Mouse (Mus musculus): ENCODE data around the gene Vmn1r17. TPM values are rescaled to one million over a fixed set of nuclear protein-coding genes. Genes with fewer than 3 reads are reported as not detected.
"Not testable (repeated sequence)": the region's sequence is repeated elsewhere in the genome, so short reads cannot be mapped to it uniquely, and the experiment has no call there.

Gene Vmn1r17
- total RNA-seq (2018; cell fraction: chromatin; rRNA removed) = not detected
- total RNA-seq (2018; cell fraction: cytosol; rRNA removed) = not detected
- total RNA-seq (2018; cell fraction: nucleus; rRNA removed) = not detected
- polyA plus RNA-seq (2018) = not detected in 3 replicates

GRCm38 (mm10) chr6:57363627-57364026 is at the start of gene Vmn1r17:
Gene Vmn1r17, minus strand, starts transcription at chr6:57363727.
- H3K4me3 ChIP-seq (ENCODE audit: inconsistent target) = no peak within 1 kb of the TSS
- H3K36me3 ChIP-seq (ENCODE audit: inconsistent target) = no peaks in the 10 kb centered on the region
- no peaks in the 10 kb centered on the region for H3K79me2 ChIP-seq (ENCODE audit: inconsistent target)
- WGBS (ENCODE audit: missing documents) = 78% methylated on average over 1 of the region's 1 CpGs
- no peak within 1 kb of the TSS for H3K27ac ChIP-seq

GRCm38 (mm10) chr6:57403480-57403879 is 40.0 kb upstream of the Vmn1r17 start, which contains the start of gene Vmn1r19:
Gene Vmn1r19, plus strand, starts transcription at chr6:57403780.
- H3K4me3 ChIP-seq (ENCODE audit: inconsistent target); H3K27ac ChIP-seq; H3K36me3 ChIP-seq (ENCODE audit: inconsistent target); H3K79me2 ChIP-seq (ENCODE audit: inconsistent target): not testable (repeated sequence)
- 77% methylated on average over 2 of the region's 3 CpGs for WGBS (ENCODE audit: missing documents)

GRCm38 (mm10) chr6:57395683-57396082 is 32.2 kb upstream of the Vmn1r17 start, which contains the start of gene Vmn1r18:
Gene Vmn1r18, minus strand, starts transcription at chr6:57395783.
- Histone ChIP-seq H3K36me3 (ENCODE audit: inconsistent target) (no peaks in the 10 kb centered on the region), H3K79me2 (ENCODE audit: inconsistent target) (no peaks in the 10 kb centered on the region), H3K27ac (no peak within 1 kb of the TSS), H3K4me3 (ENCODE audit: inconsistent target) (no peak within 1 kb of the TSS)

GRCm38 (mm10) chr6:57367496-57367895 is 4.0 kb upstream of the Vmn1r17 start:
- Histone ChIP-seq H3K36me3 (ENCODE audit: inconsistent target) (no peaks in the 10 kb centered on the region), H3K79me2 (ENCODE audit: inconsistent target) (no peaks in the 10 kb centered on the region), H3K4me3 (ENCODE audit: inconsistent target) (no peak overlapping the region), H3K27ac (no peak overlapping the region)
- WGBS (ENCODE audit: missing documents) = 73% methylated on average over 1 of the region's 1 CpGs

- 95% methylated on average over 1 of the region's 1 CpGs for WGBS (ENCODE audit: missing documents)
- H3K4me3 ChIP-seq (ENCODE audit: inconsistent target); H3K27ac ChIP-seq; H3K79me2 ChIP-seq (ENCODE audit: inconsistent target); H3K36me3 ChIP-seq (ENCODE audit: inconsistent target): not testable (repeated sequence)
Observed at GRCm38 (mm10) chr6:57365866-57366265, 2.3 kb upstream of the Vmn1r17 start.

- no peaks in the 10 kb centered on the region for H3K79me2 ChIP-seq (ENCODE audit: inconsistent target)
Observed at GRCm38 (mm10) chr6:57356864-57357263, 6.7 kb downstream of the Vmn1r17 start.

GRCm38 (mm10) chr6:57329394-57329793 is 34.1 kb downstream of the Vmn1r17 start, which contains the start of gene Vmn1r16:
Gene Vmn1r16, minus strand, starts transcription at chr6:57329494.
- Histone ChIP-seq H3K27ac (no peak within 1 kb of the TSS), H3K36me3 (ENCODE audit: inconsistent target) (no peaks in the 10 kb centered on the region), H3K4me3 (ENCODE audit: inconsistent target) (no peak within 1 kb of the TSS), H3K79me2 (ENCODE audit: inconsistent target) (no peaks in the 10 kb centered on the region)
- WGBS (ENCODE audit: missing documents) = 81% methylated on average over 3 of the region's 3 CpGs

More at GRCm38 (mm10) chr6:57356864-57357263, 6.7 kb downstream of the Vmn1r17 start:
- Histone ChIP-seq H3K36me3 (ENCODE audit: inconsistent target) (no peaks in the 10 kb centered on the region), H3K4me3 (ENCODE audit: inconsistent target) (no peak overlapping the region), H3K27ac (no peak overlapping the region)
- WGBS (ENCODE audit: missing documents) = 87% methylated on average over 2 of the region's 2 CpGs

- H3K79me2 ChIP-seq (ENCODE audit: inconsistent target) = no peaks in the 10 kb centered on the region
- no peak overlapping the region for H3K27ac ChIP-seq
- H3K4me3 ChIP-seq (ENCODE audit: inconsistent target) = no peak overlapping the region
- no peaks in the 10 kb centered on the region for H3K36me3 ChIP-seq (ENCODE audit: inconsistent target)
Observed at GRCm38 (mm10) chr6:57326176-57326575, 37.4 kb downstream of the Vmn1r17 start.

Other genes starting within 250 kb of the Vmn1r17 start
- not detected in 3 replicates for gene Vmn1r11, start 230.3 kb downstream of the Vmn1r17 start, polyA plus RNA-seq (2018)
- gene Vmn1r12, start 206.8 kb downstream of the Vmn1r17 start, polyA plus RNA-seq (2018) = not detected in 3 replicates
- not detected in 3 replicates for gene Vmn1r13, start 160.4 kb downstream of the Vmn1r17 start, polyA plus RNA-seq (2018)
- gene Vmn1r14, start 132.0 kb downstream of the Vmn1r17 start, polyA plus RNA-seq (2018) = not detected in 3 replicates
- not detected in 3 replicates for gene Vmn1r15, start 105.8 kb downstream of the Vmn1r17 start, polyA plus RNA-seq (2018)
- gene Vmn1r16, start 34.2 kb downstream of the Vmn1r17 start, polyA plus RNA-seq (2018) = not detected in 3 replicates
- not detected in 3 replicates for gene Vmn1r18, start 32.1 kb upstream of the Vmn1r17 start, polyA plus RNA-seq (2018)
- not detected in 3 replicates for gene Vmn1r19, start 40.1 kb upstream of the Vmn1r17 start, polyA plus RNA-seq (2018)
- not detected in 3 replicates for gene Vmn1r20, start 65.2 kb upstream of the Vmn1r17 start, polyA plus RNA-seq (2018)
- gene Ppm1k, start 171.7 kb upstream of the Vmn1r17 start, polyA plus RNA-seq (2018) = 2.7 to 9.6 TPM (median 5.5 TPM) in 3 replicates
- 21.4 to 62.2 TPM (median 23.5 TPM) in 3 replicates for gene Herc6, start 217.3 kb upstream of the Vmn1r17 start, polyA plus RNA-seq (2018)